Mouse (Mus musculus) liver, embryonic 14.5 days (tissue): ENCODE measurements at regions not wholly inside any gene's neighbourhood (a gene's known extent, or its start where the extent isn't known, plus 50 kb on each side); places are given as distances from the start of the nearest gene placed in this dataset.

Experiments
- CTCF ChIP-seq: IDR thresholded peaks from 2 replicates; pipeline ENCODE4 v1.5.1; 2016; ENCODE audit warnings: antibody characterized with exemption, low read depth, control low read depth
- EP300 ChIP-seq: IDR thresholded peaks from 2 replicates; pipeline ENCODE4 v1.6.1; 2016; ENCODE audit warnings: antibody characterized with exemption, low read depth

DNA sequence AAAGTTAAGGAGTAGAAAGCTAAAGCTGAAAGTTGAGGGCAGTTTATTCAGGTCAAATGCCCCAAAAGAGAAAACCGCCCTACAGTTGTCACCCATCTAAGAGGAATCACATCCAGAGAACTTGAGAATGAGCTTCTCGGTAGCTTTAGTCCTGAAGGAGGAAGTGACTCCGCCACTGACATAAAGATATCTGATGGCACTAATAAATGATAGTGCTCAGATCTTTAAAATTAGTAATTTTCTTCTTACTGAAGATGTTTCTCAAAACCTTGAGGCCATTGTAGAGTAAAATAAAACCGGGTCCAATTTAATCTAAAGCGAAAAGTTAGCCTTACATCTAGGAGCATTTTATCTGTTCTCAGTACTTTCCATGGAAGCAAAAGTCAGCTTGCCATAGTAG lies 851.4 kb upstream of the Zeb2 start:
- TF ChIP-seq CTCF (no peak), EP300 (no peak)
